Mouse (Mus musculus): Measurements from ENCODE around the gene Fah.

Fah gene

GRCm38 (mm10) chr7:84606293-84606749 lies at the start of gene Fah:
Fah (minus strand) TSS chr7:84606722.
- DNase-seq (ENCODE audit: low spot score in 2 of 2) = no peak

DNA sequence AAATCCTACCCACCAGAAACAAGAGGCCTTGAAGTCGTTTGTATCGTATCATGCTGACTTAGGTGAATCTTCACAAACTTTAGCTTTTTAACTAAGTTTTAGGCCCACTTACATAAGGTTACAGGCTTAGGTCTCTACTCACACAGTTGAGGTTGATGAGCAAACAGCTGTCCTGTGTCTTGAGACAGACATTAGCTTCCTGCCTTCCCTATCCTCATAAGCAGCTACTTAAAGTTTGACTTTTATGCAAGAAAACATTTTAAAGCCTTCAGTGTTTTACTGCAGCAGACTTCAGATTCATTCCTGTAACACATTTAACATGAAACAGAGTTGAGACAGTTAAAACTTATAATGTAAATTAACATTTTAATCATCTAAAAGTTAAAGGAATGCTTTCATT lies 46.2 kb upstream of the Fah start:
- no peak for DNase-seq (ENCODE audit: low spot score in 2 of 2)

GRCm38 (mm10) chr7:84651987-84652321 lies 45.4 kb upstream of the Fah start:
- no peak for DNase-seq (ENCODE audit: low spot score in 2 of 2)

DNA sequence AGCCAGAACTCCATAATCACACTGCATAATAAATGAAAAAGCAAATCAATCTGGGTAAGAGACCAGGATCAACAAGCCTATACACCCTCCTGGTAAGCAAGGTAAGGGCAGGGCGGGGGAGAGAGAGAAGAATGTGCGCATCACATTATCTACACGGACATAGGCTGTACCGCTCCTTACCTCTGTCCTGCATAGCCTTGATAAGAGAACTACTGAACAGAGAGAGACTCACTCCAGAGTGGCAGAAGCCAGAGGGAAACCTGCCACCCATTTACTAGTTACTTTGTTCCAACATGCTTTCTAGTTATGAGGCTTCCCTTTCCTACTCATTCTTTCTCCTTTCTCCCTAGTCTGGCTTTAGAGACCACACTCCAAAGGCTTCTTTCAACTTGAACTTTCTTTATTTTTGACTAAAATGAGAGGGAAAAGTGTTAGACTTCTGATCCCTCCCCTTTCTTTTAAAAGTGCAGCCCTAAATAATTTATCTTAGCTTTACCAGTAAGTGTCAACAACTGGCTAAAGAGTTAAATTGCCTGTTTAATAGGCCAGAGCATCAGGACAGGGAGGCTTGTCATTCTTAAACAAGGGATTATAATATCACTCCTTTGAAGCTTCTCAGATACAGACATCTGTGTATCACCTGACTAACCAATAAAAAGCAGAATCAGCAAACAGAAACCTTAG lies 44.9 kb upstream of the Fah start:
- no peak for DNase-seq (ENCODE audit: low spot score in 2 of 2)

DNA sequence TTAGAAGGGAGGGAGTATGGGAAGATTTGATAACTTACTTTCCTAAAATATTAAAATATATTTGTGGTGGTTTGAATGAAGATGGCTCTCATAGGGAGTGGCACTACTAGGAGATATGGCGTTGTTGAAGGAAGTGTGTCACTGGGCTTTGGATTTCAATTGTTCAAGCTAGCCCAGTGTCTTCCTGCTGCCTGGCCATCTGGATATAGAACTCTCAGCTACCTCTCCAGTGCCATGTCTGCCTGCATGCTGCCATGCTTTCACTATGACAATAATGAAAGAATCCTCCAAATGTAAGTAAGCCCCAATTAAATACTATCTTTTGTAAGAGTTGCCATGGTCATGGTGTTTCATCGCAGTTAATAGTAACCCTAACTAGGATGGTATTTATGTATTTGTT lies 42.5 kb upstream of the Fah start:
- DNase-seq (ENCODE audit: low spot score in 2 of 2) = no peak

DNA sequence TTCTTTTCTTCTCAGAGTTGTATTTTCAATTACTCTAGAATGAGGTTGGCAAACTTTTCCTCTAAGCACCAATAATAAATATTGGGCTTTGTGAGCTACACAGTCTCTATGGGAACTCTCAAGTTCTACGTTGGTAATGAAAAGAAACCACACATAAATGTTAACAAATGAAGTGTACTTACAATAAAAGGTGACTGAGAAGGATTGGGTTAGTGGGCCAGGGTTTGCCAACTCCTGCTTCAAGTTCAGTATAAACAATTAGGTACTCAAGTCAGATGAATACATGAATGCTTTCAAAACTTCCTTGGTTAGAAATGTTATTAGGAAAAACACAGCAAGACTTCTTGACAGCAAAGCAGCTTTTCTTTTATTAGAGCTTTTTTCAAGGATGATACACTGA lies 39.7 kb upstream of the Fah start:
- DNase-seq (ENCODE audit: low spot score in 2 of 2) = no peak

DNA sequence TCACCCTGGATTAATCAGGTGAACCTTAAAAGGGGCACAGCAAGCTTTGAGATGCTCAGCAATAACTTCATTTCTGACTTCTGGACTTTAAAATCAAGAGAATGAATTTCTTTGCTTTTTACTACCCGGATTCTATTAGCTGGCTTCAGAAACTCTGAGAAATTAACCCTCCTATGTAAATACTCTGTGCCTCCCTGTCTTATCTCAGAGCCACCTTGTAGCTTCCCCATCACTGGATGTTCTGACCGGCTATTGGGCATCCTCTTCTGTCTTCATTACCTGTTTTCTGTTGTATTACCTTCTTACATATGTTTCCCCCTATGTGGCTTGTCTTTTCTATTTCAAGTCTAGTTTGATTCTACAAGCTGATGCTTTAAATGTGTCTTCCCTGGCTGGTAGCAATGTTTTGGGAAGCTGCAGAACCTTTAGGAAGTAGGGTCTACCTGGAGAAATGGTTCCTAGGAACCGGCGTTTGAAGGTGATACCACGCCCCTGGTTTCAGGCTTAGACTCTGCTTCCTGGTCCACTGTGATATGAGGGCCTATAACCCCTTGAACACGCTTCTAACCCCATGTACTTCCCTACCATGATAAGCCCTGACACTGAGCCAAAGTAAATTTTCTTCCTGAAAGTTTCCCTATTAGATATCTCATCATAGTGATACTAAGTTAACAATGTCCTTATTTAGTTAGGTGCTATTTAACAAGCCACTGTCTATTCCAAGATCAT lies 36.9 kb upstream of the Fah start:
- no peak for DNase-seq (ENCODE audit: low spot score in 2 of 2)

GRCm38 (mm10) chr7:84642159-84642928 lies 35.8 kb upstream of the Fah start:
- DNase-seq (ENCODE audit: low spot score in 2 of 2) = no peak

DNA sequence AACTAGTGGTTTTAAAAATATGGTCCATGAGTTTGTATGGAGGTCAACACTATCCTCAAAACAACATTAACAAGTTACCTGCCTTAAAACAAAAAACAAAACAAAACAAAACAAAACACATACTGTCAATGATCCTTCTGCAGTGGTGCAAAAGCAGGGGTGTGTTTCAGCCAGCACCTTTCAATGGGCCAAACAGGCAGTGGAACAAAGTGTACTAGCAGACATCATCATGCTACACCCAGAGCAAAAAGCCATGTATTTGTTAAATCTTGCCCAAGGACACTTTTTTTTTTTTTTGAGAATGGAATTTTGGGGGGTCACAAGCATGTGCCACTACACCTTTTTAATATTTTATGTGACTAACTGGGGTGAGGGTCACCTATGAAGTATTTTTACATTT lies 30.4 kb upstream of the Fah start:
- no peak for DNase-seq (ENCODE audit: low spot score in 2 of 2)

GRCm38 (mm10) chr7:84631878-84632277 lies 25.4 kb upstream of the Fah start:
- DNase-seq (ENCODE audit: low spot score in 2 of 2) = no peak

DNA sequence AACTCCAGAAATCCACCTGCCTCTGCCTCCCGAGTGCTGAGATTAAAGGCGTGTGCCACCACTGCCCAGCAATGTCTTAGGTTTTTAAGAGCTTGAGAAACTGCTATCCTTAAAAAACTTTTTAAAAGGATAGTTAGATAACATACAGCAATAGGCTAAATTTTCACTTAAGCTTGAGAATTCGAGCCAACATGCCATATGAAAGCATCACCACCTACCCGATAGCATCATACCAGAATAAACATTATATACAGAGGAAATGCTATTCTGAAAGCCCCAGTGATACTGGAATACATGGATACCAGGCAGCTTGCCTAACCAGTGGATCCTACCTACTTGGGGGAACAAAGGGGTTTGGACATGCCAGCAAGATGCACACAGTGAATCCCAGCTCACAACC lies 17.2 kb upstream of the Fah start:
- DNase-seq (ENCODE audit: low spot score in 2 of 2) = no peak

DNA sequence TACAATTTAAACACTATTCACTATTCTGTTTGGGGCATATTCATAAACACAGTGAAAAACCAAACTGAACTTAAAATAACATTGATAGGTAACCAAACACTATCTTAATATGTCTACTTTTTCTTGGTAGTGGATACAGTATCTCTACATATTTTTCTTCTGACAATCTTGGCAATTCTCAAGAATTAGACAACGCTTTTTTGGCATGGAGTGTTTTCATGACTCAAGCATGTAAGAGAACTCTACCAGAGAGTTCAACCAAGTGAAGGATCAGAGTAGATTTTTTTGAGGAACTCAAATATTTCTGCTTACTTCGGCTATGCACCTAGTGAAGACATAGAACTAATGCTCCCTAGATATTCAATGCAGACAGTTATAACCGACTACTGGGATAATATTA lies 14.4 kb upstream of the Fah start:
- DNase-seq (ENCODE audit: low spot score in 2 of 2) = no peak

- DNase-seq (ENCODE audit: low spot score in 2 of 2) = no peak
Measured at GRCm38 (mm10) chr7:84618951-84619350, 12.4 kb upstream of the Fah start.

DNA sequence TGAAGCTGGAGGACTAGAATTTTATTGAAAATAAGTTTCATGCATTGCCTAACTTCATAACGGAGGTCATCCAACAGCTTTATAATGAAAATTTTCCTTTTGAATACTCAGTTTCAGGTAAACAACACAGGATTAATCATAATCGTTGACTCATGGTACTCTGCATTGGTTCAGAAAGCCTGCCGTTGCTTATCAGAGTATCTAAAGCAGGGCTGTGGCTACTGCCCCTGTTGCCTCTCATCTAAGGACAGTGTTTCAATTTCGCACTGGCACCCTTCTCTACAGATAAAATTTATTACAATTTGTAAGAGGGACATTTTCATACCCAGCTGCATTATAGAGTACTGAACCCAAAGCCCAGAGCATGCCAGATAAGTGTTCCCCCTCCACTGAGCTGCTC lies 5.9 kb upstream of the Fah start:
- no peak for DNase-seq (ENCODE audit: low spot score in 2 of 2)

DNA sequence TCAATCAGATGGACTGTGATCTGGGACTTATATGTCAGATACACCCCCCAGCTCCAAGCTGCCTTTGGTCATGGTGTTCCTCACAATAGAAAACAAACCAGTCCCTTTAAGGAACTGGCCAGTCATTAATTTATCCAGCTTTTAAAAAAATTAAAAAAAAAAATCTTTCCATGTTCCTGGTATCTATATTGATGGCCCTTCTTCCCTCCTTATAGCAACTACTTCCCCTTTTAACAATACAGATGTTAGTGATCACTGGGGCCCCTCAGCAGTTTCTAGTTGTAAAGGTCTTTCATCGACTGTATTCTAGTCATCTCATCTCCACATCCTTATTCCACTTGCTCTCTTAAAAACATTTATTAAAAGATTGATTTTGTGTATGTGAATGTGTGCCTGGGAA lies 5.1 kb upstream of the Fah start:
- no peak for DNase-seq (ENCODE audit: low spot score in 2 of 2)

- peak in 1 of 2 experiments; percentile 21 for DNase-seq (ENCODE audit: low spot score in 2 of 2)
Measured at GRCm38 (mm10) chr7:84605704-84606292, 724 bp downstream of the Fah start.

DNA sequence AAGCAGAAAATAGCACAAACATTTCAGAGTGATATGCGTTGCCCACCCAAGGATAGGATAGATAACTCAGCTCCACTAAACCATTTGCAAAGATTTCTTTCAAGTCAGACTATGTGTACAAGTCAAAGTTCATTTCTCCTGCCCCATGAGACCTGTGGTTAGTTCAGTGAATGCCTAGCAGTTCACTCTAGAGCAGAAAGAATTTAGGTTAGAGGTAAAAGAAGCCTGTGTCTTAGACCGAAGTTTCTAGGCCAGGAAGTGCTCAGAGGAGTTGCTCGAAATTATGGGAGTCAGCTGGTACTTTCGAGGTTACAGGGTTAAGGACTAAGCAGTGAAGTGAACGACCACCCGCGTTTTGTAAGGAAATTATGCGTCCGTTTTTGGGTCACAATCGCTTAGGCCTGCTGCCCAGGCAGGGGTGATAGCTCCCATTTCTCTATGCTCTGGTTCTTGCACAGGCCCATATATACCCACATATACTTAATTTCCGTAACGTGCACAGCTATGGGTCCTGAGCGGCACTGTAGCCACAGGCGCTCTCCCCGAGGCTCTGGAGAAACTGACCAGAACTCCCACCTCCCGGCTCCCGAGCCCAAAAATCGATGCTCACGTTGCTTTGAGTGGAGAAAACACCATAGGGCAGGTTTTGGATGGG lies 1.4 kb downstream of the Fah start:
- no peak for DNase-seq (ENCODE audit: low spot score in 2 of 2)

GRCm38 (mm10) chr7:84604501-84604900 lies 2.0 kb downstream of the Fah start:
- no peak for DNase-seq (ENCODE audit: low spot score in 2 of 2)

DNA sequence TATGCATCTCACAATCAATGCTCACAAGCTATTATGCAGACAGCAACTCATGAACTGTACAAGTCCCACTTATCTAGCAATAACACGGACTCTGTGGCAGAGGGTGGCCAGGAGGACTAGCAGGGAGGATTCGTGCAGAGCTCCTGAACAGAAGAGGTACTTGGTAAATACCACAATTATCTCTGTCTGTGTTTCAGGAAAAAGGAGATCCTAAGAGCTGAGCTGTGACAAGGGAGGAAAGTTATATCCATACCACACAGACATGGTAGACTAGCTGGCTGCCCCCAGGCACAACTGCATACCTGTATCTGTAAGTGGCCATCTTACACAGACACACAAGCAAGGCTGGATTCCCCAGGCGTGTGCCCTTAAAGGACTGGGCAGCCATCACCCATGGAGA lies 5.2 kb downstream of the Fah start:
- DNase-seq (ENCODE audit: low spot score in 2 of 2) = no peak

- DNase-seq (ENCODE audit: low spot score in 2 of 2) = no peak
Measured at GRCm38 (mm10) chr7:84600631-84601030, 5.9 kb downstream of the Fah start.

DNA sequence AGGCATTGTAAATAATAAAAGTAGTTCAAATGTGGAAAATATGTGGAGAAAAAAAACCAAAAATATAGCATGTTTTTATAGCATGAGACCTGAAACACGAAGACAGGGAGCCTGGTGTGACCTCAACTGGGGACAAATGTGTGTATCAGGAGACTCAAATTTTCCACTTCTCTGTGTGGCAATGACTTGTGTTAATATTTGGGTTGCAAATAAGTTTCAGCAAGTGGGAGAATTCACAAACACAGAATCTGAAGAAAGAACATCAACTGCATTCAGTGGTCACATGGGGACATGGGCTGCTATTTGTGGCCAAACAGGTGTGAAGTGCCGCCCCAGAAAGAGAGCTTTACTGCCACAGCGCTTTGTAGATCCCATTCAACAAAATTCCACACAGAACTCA lies 9.9 kb downstream of the Fah start:
- DNase-seq (ENCODE audit: low spot score in 2 of 2) = no peak

DNA sequence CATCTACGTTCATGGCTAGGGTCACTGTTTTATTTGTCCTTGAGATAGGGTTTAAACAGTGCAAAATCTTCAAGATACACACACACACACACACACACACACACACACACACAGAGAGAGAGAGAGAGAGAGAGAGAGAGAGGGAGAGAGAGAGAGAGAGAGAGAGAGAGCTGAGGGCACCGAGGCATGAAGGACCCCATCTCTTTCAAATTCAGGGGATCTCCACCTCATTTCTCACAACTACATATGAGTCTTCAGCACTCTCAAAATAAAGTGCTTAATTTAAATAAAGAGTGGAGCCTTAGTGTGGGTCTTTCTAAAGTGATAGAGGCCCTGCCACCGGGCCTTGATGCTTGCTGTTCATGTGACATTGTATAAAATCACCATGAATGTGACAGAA lies 10.5 kb downstream of the Fah start:
- DNase-seq (ENCODE audit: low spot score in 2 of 2) = no peak

Data from natural killer cell, adult 2 months (primary cell).